Mouse (Mus musculus): ENCODE data around the gene Ighmbp2. TPM values are rescaled to one million over a fixed set of nuclear protein-coding genes. Genes with fewer than 3 reads are reported as not detected.

The Ighmbp2 gene
- polyA plus RNA-seq (2011; ENCODE audit: insufficient read depth, insufficient read length, low read depth, missing spikeins), result 6.4 and 8.0 TPM in 2 replicates

DNA sequence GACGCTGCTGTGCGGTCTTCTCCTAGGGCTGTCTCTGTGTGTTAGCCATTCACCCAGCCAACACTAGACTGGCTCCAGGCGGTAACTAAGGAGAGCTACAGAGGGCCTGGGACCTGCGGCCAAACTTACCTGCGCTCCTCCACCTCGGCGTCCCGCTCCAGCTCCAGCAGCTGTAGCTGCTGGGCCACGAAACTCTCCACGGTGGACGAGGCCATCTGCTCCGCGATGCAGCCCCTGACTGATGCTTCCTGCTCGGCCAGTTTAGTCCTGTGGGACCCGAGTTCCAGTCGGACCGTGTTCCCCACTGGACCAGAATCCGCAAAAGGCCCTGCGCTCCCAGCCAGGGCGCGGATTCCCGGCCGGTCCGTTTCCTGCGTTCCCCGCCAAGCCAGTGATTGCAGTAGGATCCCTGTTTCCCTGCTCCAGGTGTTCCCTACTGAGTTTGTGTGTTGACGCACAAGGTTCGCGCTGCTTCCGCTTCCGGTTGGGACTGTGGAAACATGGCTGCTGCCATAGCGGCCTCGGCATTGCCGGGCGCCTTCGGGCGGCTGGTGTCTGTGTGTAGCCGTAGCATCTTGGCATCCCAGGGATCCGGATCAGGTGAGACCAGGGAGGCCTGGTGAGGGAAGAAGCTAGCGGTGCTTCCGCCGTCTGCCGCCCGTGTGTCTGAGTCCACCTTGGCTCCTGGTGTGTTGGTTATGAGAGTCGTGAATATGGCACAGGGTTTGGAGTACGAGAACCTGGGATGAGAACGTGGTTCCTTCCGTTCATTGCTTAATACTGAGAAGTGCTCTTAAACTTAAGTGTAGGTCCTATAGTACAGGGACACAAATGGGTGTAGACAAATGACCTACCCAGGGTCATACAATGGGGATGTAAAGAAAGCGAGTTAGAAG is at the start of gene Ighmbp2, which contains the start of gene Mrpl21:
Gene Ighmbp2 (minus strand): TSS at position 446 of the 896 bp plus-strand sequence.
Gene Mrpl21 (plus strand): TSS at position 330 of the 896 bp plus-strand sequence.
- no peaks in the 10 kb centered on the region for H3K9me3 ChIP-seq (replicated peaks; ENCODE audit: control insufficient read depth, insufficient read depth, low read length, poor library complexity, severe bottlenecking)
- H3K9ac ChIP-seq (ENCODE audit: low read depth, poor library complexity, severe bottlenecking), result peak within 1 kb of the TSS; percentile 68
- TF ChIP-seq POLR2A (IDR thresholded peaks at IDR 0.05; ENCODE audit: insufficient read depth, low read length), result peak; percentile 71
- no peak for TF ChIP-seq CTCF (IDR thresholded peaks at IDR 0.05; ENCODE audit: low read depth, low read length)
- TF ChIP-seq EP300 (IDR thresholded peaks at IDR 0.05; ENCODE audit: insufficient read depth, low read depth, low read length), result peak; percentile 62; the same call in 1 of the 2 replicates
- no peaks in the 10 kb centered on the region for H3K27me3 ChIP-seq (ENCODE audit: control insufficient read depth, insufficient read depth, low read length, poor library complexity, severe bottlenecking)
- no peak within 1 kb of the TSS for H3K27ac ChIP-seq (ENCODE audit: insufficient read depth, low read length)
- H3K4me1 ChIP-seq (ENCODE audit: control insufficient read depth, insufficient read depth, low read length), result no peaks in the 10 kb centered on the region
- no peaks in the 10 kb centered on the region; the same call in 1 of the 2 replicates for H3K36me3 ChIP-seq (ENCODE audit: control insufficient read depth, insufficient read depth, low read length, poor library complexity, severe bottlenecking)
- H3K4me3 ChIP-seq (ENCODE audit: low read depth, low read length), result peak within 1 kb of the TSS; percentile 90

DNA sequence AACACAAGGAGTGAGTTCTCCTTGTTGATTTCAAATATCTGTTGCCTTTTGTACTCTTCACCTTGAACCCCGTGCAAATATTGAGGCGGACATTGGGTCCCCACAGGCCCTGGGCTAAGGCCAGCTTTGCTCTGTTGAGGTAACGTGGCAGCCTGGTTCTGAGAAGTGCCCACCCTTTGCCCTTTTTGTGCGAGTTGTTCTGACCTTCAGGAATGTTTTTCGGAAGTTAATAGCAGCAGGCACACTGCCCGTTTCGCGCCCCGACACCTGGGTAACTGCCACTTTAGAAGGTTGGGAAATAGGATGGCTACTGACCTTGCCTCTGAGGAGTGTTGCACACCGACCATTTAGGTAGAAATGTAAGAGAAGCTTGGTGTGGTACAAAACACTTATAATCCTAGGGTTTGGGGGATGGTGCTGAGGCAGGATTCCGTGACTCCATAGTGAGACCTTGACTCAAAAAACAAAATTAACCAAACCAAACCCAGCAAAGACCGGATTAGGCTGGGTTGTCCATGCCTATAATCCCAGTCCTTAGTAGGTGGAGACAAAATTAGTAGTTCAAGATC is 43.7 kb upstream of the Ighmbp2 start:
- Histone ChIP-seq H3K36me3 (ENCODE audit: control insufficient read depth, insufficient read depth, low read length, poor library complexity, severe bottlenecking) (no peaks in the 10 kb centered on the region), H3K4me3 (ENCODE audit: low read depth, low read length) (no peak overlapping the region), H3K9ac (ENCODE audit: low read depth, poor library complexity, severe bottlenecking) (no peak overlapping the region), H3K27me3 (ENCODE audit: control insufficient read depth, insufficient read depth, low read length, poor library complexity, severe bottlenecking) (no peaks in the 10 kb centered on the region), H3K27ac (ENCODE audit: insufficient read depth, low read length) (no peak overlapping the region), H3K9me3 (replicated peaks; ENCODE audit: control insufficient read depth, insufficient read depth, low read length, poor library complexity, severe bottlenecking) (no peaks in the 10 kb centered on the region), H3K4me1 (ENCODE audit: control insufficient read depth, insufficient read depth, low read length) (no peaks in the 10 kb centered on the region)
- TF ChIP-seq POLR2A (IDR thresholded peaks at IDR 0.05; ENCODE audit: insufficient read depth, low read length) (no peak), EP300 (IDR thresholded peaks at IDR 0.05; ENCODE audit: insufficient read depth, low read depth, low read length) (no peak), CTCF (IDR thresholded peaks at IDR 0.05; ENCODE audit: low read depth, low read length) (no peak)

DNA sequence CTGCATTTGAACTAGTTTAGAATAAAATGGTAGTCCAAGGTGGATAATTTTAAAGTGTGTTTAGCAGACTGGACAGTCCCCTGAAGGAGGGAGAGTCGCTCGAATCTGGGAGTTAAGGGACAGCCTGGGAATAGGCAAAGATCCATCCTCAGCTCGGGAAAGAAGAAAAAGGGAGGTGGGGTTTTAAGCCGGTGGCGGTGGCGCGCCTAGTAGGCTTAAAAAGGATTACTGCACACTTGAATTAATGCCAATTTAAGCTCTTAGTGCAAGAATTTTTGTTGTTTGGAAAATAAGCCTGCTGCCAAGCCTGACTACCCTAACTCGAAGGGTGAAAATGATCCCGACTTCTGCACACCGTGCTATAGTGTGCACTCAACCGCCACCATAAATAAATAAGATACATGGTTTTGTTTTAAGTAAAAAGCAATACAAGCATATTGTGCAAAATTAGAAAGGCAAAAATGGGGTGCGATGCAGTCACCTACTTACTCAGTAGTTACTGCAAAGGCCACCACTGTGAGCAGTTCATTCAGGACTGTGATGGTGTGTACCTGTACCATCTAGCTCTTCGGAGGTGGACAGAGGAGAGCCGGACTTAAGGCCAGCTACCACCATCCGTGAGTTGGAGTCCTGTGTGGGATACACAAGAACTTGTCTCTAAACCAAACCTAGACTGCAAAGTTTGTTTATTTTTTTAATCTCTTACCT is 43.1 kb upstream of the Ighmbp2 start:
- Histone ChIP-seq H3K4me1 (ENCODE audit: control insufficient read depth, insufficient read depth, low read length) (no peaks in the 10 kb centered on the region), H3K36me3 (ENCODE audit: control insufficient read depth, insufficient read depth, low read length, poor library complexity, severe bottlenecking) (no peaks in the 10 kb centered on the region), H3K9me3 (replicated peaks; ENCODE audit: control insufficient read depth, insufficient read depth, low read length, poor library complexity, severe bottlenecking) (no peaks in the 10 kb centered on the region), H3K9ac (ENCODE audit: low read depth, poor library complexity, severe bottlenecking) (peak overlapping the region; percentile 53), H3K27ac (ENCODE audit: insufficient read depth, low read length) (no peak overlapping the region), H3K4me3 (ENCODE audit: low read depth, low read length) (peak overlapping the region; percentile 52), H3K27me3 (ENCODE audit: control insufficient read depth, insufficient read depth, low read length, poor library complexity, severe bottlenecking) (no peaks in the 10 kb centered on the region)
- TF ChIP-seq CTCF (IDR thresholded peaks at IDR 0.05; ENCODE audit: low read depth, low read length) (no peak), EP300 (IDR thresholded peaks at IDR 0.05; ENCODE audit: insufficient read depth, low read depth, low read length) (no peak), POLR2A (IDR thresholded peaks at IDR 0.05; ENCODE audit: insufficient read depth, low read length) (no peak)

DNA sequence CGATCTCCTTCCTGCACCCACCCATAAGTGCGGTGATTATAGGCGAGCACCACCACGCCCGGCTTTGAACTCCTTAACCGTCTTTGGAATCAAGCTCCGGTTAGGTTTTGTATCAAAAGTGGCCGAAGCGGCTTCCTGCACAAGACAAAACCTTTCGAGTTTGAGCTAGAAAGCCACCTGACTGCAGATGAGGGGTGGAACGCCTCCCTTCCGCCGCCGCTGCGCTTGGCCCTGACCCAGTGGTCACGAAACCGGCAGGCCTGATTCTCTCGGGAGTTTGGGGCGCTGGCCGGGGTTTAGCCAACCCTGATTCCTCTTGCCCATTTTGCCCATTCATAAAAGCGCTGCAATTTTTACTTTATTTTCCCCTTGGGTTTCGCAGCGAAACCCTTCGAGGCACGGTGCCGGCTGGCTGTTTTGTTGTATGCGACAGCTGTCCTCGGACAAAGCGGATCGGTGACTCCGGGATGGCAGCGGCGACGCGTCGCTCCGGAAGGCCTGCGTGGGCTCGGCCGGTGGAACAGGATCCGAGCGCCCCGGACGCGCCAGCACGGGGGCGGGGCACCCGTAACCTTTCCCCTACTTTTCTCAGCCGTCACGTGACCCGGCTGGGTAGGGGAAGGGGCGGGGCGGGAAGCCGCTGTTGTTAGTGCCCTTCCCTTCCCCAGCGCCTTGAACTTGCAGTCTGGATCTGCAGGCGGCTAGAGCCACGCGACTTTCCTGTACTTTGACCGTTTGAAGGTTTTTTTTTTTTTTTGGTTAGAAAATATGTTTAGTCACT is 42.3 kb upstream of the Ighmbp2 start:
- Histone ChIP-seq H3K4me1 (ENCODE audit: control insufficient read depth, insufficient read depth, low read length) (no peaks in the 10 kb centered on the region), H3K27ac (ENCODE audit: insufficient read depth, low read length) (peak overlapping the region; percentile 71), H3K27me3 (ENCODE audit: control insufficient read depth, insufficient read depth, low read length, poor library complexity, severe bottlenecking) (no peaks in the 10 kb centered on the region), H3K4me3 (ENCODE audit: low read depth, low read length) (peak overlapping the region; percentile 85), H3K9ac (ENCODE audit: low read depth, poor library complexity, severe bottlenecking) (peak overlapping the region; percentile 66), H3K9me3 (replicated peaks; ENCODE audit: control insufficient read depth, insufficient read depth, low read length, poor library complexity, severe bottlenecking) (no peaks in the 10 kb centered on the region), H3K36me3 (ENCODE audit: control insufficient read depth, insufficient read depth, low read length, poor library complexity, severe bottlenecking) (no peaks in the 10 kb centered on the region)
- no peak for TF ChIP-seq CTCF (IDR thresholded peaks at IDR 0.05; ENCODE audit: low read depth, low read length)
- peak; percentile 46; the same call in 1 of the 2 replicates for TF ChIP-seq EP300 (IDR thresholded peaks at IDR 0.05; ENCODE audit: insufficient read depth, low read depth, low read length)

DNA sequence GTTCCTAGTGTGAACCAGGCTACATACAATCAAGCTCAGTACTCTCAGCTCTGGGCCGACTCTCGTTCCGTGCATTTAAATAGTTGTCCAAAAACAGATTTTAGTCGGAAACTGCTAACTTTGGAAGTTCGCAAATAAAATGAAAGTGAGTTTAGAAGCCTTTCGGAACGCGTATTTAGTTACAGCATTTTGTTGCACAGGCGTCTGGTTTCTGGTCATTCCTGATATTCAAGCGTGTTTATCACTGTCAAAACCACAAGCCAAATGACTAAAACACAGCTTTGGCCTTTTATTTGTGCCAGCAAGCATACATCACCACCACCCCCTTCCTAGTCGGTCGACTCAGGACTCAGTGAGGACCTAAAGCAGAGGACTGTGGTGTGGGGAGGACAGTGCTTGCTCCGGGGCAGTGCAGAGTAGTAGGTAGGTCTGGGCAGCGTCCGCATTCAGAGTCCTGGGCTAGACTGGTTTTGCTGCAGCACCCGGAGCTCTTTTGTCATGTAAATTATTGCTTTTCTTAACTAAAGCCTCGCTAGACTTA is 41.5 kb upstream of the Ighmbp2 start:
- H3K4me1 ChIP-seq (ENCODE audit: control insufficient read depth, insufficient read depth, low read length), result no peaks in the 10 kb centered on the region
- peak overlapping the region; percentile 62 for H3K27ac ChIP-seq (ENCODE audit: insufficient read depth, low read length)
- TF ChIP-seq EP300 (IDR thresholded peaks at IDR 0.05; ENCODE audit: insufficient read depth, low read depth, low read length) (peak; percentile 84; the same call in 1 of the 2 replicates), POLR2A (IDR thresholded peaks at IDR 0.05; ENCODE audit: insufficient read depth, low read length) (no peak)
- H3K9ac ChIP-seq (ENCODE audit: low read depth, poor library complexity, severe bottlenecking), result peak overlapping the region; percentile 66; the same call in 1 of the 2 replicates
- no peaks in the 10 kb centered on the region for H3K9me3 ChIP-seq (replicated peaks; ENCODE audit: control insufficient read depth, insufficient read depth, low read length, poor library complexity, severe bottlenecking)
- H3K4me3 ChIP-seq (ENCODE audit: low read depth, low read length), result peak overlapping the region; percentile 64
- H3K36me3 ChIP-seq (ENCODE audit: control insufficient read depth, insufficient read depth, low read length, poor library complexity, severe bottlenecking), result no peaks in the 10 kb centered on the region
- H3K27me3 ChIP-seq (ENCODE audit: control insufficient read depth, insufficient read depth, low read length, poor library complexity, severe bottlenecking), result no peaks in the 10 kb centered on the region

All from ES-Bruce4 (cell line).